In genomic region chr1:182539023-182539940, GRCm38 (mm10) we compare ENCODE assay signal across 8 mouse cellular contexts. TPM values are rescaled to one million over a fixed set of nuclear protein-coding genes. Genes with fewer than 3 reads are reported as not detected.
A peak's percentile ranks its signal among the peaks of the same experiment; 100 is the strongest.
DNase-seq lines count a peak whose midpoint lies in the region; ATAC-seq and TF ChIP-seq lines count a peak whose summit lies in the region.

No protein-coding gene starts in this region.

- peak; percentile 99 for TF ChIP-seq RAD21 in CH12.LX (IDR thresholded peaks at IDR 0.05; ENCODE audit: low read depth, low read length)

- no peaks in the 10 kb centered on the region for H3K36me3 ChIP-seq in CH12.LX (replicated peaks in 1 of 2; ENCODE audit: control insufficient read depth in 1 of 2, insufficient read depth in 1 of 2, low read length in 1 of 2)
- no peaks in the 10 kb centered on the region for H3K36me3 ChIP-seq in forebrain, embryonic 10.5 days (replicated peaks)
- no peaks in the 10 kb centered on the region for H3K36me3 ChIP-seq in heart, embryonic 16.5 days (ENCODE audit: control insufficient read depth, insufficient read depth)
- H3K36me3 ChIP-seq in liver, embryonic 12.5 days = no peaks in the 10 kb centered on the region
- H3K36me3 ChIP-seq in stomach, embryonic 16.5 days (ENCODE audit: control insufficient read depth, insufficient read depth, low read length) = no peaks in the 10 kb centered on the region

- no peaks in the 10 kb centered on the region for H3K27me3 ChIP-seq in CH12.LX (replicated peaks)
- H3K27me3 ChIP-seq in forebrain, embryonic 10.5 days (ENCODE audit: poor library complexity, severe bottlenecking) = no peaks in the 10 kb centered on the region; the same call in 1 of the 2 replicates
- no peaks in the 10 kb centered on the region for H3K27me3 ChIP-seq in heart, embryonic 16.5 days (ENCODE audit: control insufficient read depth, insufficient read depth, low read length)
- H3K27me3 ChIP-seq in liver, embryonic 12.5 days (replicated peaks) = no peaks in the 10 kb centered on the region
- no peaks in the 10 kb centered on the region; the same call in 1 of the 2 replicates for H3K27me3 ChIP-seq in stomach, embryonic 16.5 days (ENCODE audit: control insufficient read depth, insufficient read depth, low read length)

- dilution Hi-C loops in CH12.LX (cut with MboI; ENCODE audit: extremely low pct_ligation_motif_present, extremely low pct_unique_long_range_greater_than_20kb, low sequenced_read_pairs) = no loop called here

- H3K79me2 ChIP-seq in CH12.LX (replicated peaks; ENCODE audit: control insufficient read depth, extremely low read depth, insufficient read depth, poor library complexity, severe bottlenecking) = no peaks in the 10 kb centered on the region

- peak overlapping the region; percentile 36 to 54 (median 53) for H3K4me3 ChIP-seq in CH12.LX (replicated peaks in 1 of 3; ENCODE audit: low read depth in 2 of 3, low read length in 2 of 3, poor library complexity in 1 of 3)
- H3K4me3 ChIP-seq in forebrain, embryonic 10.5 days = peak overlapping the region; percentile 50
- H3K4me3 ChIP-seq in heart, embryonic 16.5 days (ENCODE audit: low read length) = peak overlapping the region; percentile 42
- peak overlapping the region; percentile 31 for H3K4me3 ChIP-seq in liver, embryonic 12.5 days
- H3K4me3 ChIP-seq in stomach, embryonic 16.5 days (replicated peaks; ENCODE audit: low read length) = peak overlapping the region; percentile 42

- no peak overlapping the region for H3K27ac ChIP-seq in CH12.LX (ENCODE audit: insufficient read depth, low read depth)
- H3K27ac ChIP-seq in forebrain, embryonic 10.5 days = peak overlapping the region; percentile 87
- 0 out of 2 replicates have a peak overlapping the region, but pooled peaks have one; percentile 14 for H3K27ac ChIP-seq in heart, embryonic 16.5 days (ENCODE audit: low read length)
- H3K27ac ChIP-seq in liver, embryonic 12.5 days = no peak overlapping the region
- H3K27ac ChIP-seq in stomach, embryonic 16.5 days (ENCODE audit: low read length) = peak overlapping the region; percentile 36; the same call in 1 of the 2 replicates

- peaks cover 4 to 5% of the 10 kb centered on the region in 2 experiments; a peak in 2 of 4 replicates for H3K4me1 ChIP-seq in CH12.LX (ENCODE audit: control insufficient read depth in 1 of 2, insufficient read depth in 2 of 2)
- H3K4me1 ChIP-seq in forebrain, embryonic 10.5 days = peaks cover 5% of the 10 kb centered on the region
- no peaks in the 10 kb centered on the region for H3K4me1 ChIP-seq in heart, embryonic 16.5 days (ENCODE audit: control insufficient read depth, insufficient read depth, low read length)
- peaks cover 4% of the 10 kb centered on the region; the same call in 1 of the 2 replicates for H3K4me1 ChIP-seq in liver, embryonic 12.5 days
- H3K4me1 ChIP-seq in stomach, embryonic 16.5 days (ENCODE audit: control insufficient read depth, insufficient read depth, low read length) = no peaks in the 10 kb centered on the region

- TF ChIP-seq CTCF in CH12.LX (conservative IDR thresholded peaks at IDR 0.05 in 1 of 2, IDR thresholded peaks at IDR 0.05 in 1 of 2; ENCODE audit: low read depth in 2 of 2, low read length in 2 of 2) = peak; percentile 12 to 97; a peak in 2 of 4 replicates

- WGBS in forebrain, embryonic 10.5 days = 17% methylated on average over 9 of the region's 9 CpGs
- WGBS in heart, embryonic 16.5 days = 21% methylated on average over 9 of the region's 9 CpGs
- WGBS in liver, embryonic 12.5 days (ENCODE audit: insufficient replicate concordance) = 16% methylated on average over 9 of the region's 9 CpGs
- 18% methylated on average over 9 of the region's 9 CpGs for WGBS in stomach, embryonic 16.5 days

- TF ChIP-seq POLR2A in CH12.LX (IDR thresholded peaks at IDR 0.05; ENCODE audit: low read depth, low read length) = peak; percentile 43

- in situ Hi-C loops in CH12.LX (cut with MboI; ENCODE audit: low pct_ligation_motif_present, low pct_unique_long_range_greater_than_20kb, low sequenced_read_pairs) = loop anchor here (5.0 kb wide), 1 partner anchor 47 kb away; no protein-coding TSS in a partner anchor

- no peaks in the 10 kb centered on the region for H3K9me3 ChIP-seq in CH12.LX (replicated peaks; ENCODE audit: low read length)
- H3K9me3 ChIP-seq in forebrain, embryonic 10.5 days = no peaks in the 10 kb centered on the region
- no peaks in the 10 kb centered on the region for H3K9me3 ChIP-seq in heart, embryonic 16.5 days (replicated peaks; ENCODE audit: control insufficient read depth, low read length)
- no peaks in the 10 kb centered on the region for H3K9me3 ChIP-seq in liver, embryonic 12.5 days (replicated peaks)
- no peaks in the 10 kb centered on the region for H3K9me3 ChIP-seq in stomach, embryonic 16.5 days (replicated peaks; ENCODE audit: control insufficient read depth, low read length)

- peak overlapping the region; percentile 50 for H3K9ac ChIP-seq in CH12.LX (ENCODE audit: insufficient read depth, low read depth)
- H3K9ac ChIP-seq in heart, embryonic 16.5 days (ENCODE audit: low read length) = peak overlapping the region; percentile 72
- peak overlapping the region; percentile 53; the same call in 1 of the 2 replicates for H3K9ac ChIP-seq in liver, embryonic 12.5 days
- H3K9ac ChIP-seq in stomach, embryonic 16.5 days (ENCODE audit: low read length) = peak overlapping the region; percentile 77

- TF ChIP-seq EP300 in CH12.LX (IDR thresholded peaks at IDR 0.05; ENCODE audit: low read length) = no peak

- peak; percentile 88 for DNase-seq in CH12.LX (ENCODE audit: extremely low read depth)
- peak; percentile 13 for DNase-seq in c-Kit-negative CD71-positive TER-119-positive erythroid progenitor cells, embryonic 14.5 days (ENCODE audit: low read depth, low spot score)
- peak; percentile 65 for DNase-seq in forebrain, embryonic 10.5 days (ENCODE audit: extremely low spot score, low spot score)
- peak; percentile 87 for DNase-seq in kidney, postnatal 14 days
- DNase-seq in naive thymus-derived CD4-positive, alpha-beta T cell, adult 2 months (ENCODE audit: low read depth) = peak; percentile 92

- ATAC-seq in heart, embryonic 16.5 days (replicated peaks; ENCODE audit: extremely low read depth, insufficient read depth, low FRiP score) = peak; percentile 81
- ATAC-seq in liver, embryonic 12.5 days = 0 out of 2 replicates have a peak, but pooled peaks have one; percentile 46
- ATAC-seq in stomach, embryonic 16.5 days (ENCODE audit: insufficient read depth, low FRiP score) = peak; percentile 73; the same call in 1 of the 2 replicates

- H3K4me2 ChIP-seq in CH12.LX (ENCODE audit: insufficient read depth, low read depth, poor library complexity, severe bottlenecking) = peak overlapping the region; percentile 68
- H3K4me2 ChIP-seq in heart, embryonic 16.5 days (ENCODE audit: low read depth, low read length) = peak overlapping the region; percentile 74
- H3K4me2 ChIP-seq in liver, embryonic 12.5 days = peak overlapping the region; percentile 58
- peak overlapping the region; percentile 68 for H3K4me2 ChIP-seq in stomach, embryonic 16.5 days (ENCODE audit: low read depth, low read length)

TF ChIP-seq in CH12.LX, 34 proteins besides CTCF, POLR2A, EP300 and RAD21 (continues in another document):
- peak; percentile 87 for TF ChIP-seq JUN (IDR thresholded peaks at IDR 0.05; ENCODE audit: insufficient read depth, low read depth, low read length)
- no peak for TF ChIP-seq GABPA (IDR thresholded peaks at IDR 0.05; ENCODE audit: insufficient replicate concordance, low read depth, low read length)
- TF ChIP-seq PAX5 (IDR thresholded peaks at IDR 0.05; ENCODE audit: low read length) = no peak
- peak; percentile 90 for TF ChIP-seq SMC3 (IDR thresholded peaks at IDR 0.05; ENCODE audit: low read depth, low read length)
- 0 out of 2 replicates have a peak, but pooled peaks have one; percentile 8 for TF ChIP-seq TCF12 (IDR thresholded peaks at IDR 0.05; ENCODE audit: low read depth, low read length)
- TF ChIP-seq IRF4 (IDR thresholded peaks at IDR 0.05; ENCODE audit: low read depth, low read length) = peak; percentile 80
- TF ChIP-seq RCOR1 (conservative IDR thresholded peaks at IDR 0.05; ENCODE audit: low read depth, low read length) = no peak
- TF ChIP-seq MAFK (IDR thresholded peaks at IDR 0.05; ENCODE audit: insufficient replicate concordance, low read length) = no peak
- TF ChIP-seq ZMIZ1 (IDR thresholded peaks at IDR 0.05; ENCODE audit: low read depth, low read length) = no peak
- TF ChIP-seq UBTF (IDR thresholded peaks at IDR 0.05; ENCODE audit: low read depth, low read length) = no peak
- TF ChIP-seq NELFE (IDR thresholded peaks at IDR 0.05; ENCODE audit: low read depth, low read length) = peak; percentile 35; the same call in 1 of the 2 replicates
- no peak for TF ChIP-seq MAX (IDR thresholded peaks at IDR 0.05; ENCODE audit: low read length)
- TF ChIP-seq CHD2 (IDR thresholded peaks at IDR 0.05; ENCODE audit: low read length) = 0 out of 2 replicates have a peak, but pooled peaks have one; percentile 47
- no peak for TF ChIP-seq KAT2A (IDR thresholded peaks at IDR 0.05; ENCODE audit: insufficient replicate concordance, low read length)
- no peak for TF ChIP-seq SIN3A (IDR thresholded peaks at IDR 0.05; ENCODE audit: low read length)
- TF ChIP-seq MYC (IDR thresholded peaks at IDR 0.05; ENCODE audit: low read depth, low read length) = peak; percentile 41; the same call in 1 of the 2 replicates
- no peak for TF ChIP-seq USF2 (conservative IDR thresholded peaks at IDR 0.05; ENCODE audit: low read depth, low read length)
- TF ChIP-seq MAZ (IDR thresholded peaks at IDR 0.05; ENCODE audit: low read depth, low read length) = no peak

RNA-seq across cellular contexts. Expression of gene Capn2, which starts 21.9 kb away (rescaled TPM):
- total RNA-seq in CH12.LX (2012; rRNA removed) = 25.9 and 28.1 TPM in 2 replicates
- 10.9 and 12.5 TPM in 2 replicates for total RNA-seq in CH12.LX (2014; rRNA removed)
- polyA plus RNA-seq in CH12.LX (2012; ENCODE audit: insufficient read length, low read depth) = 14.2 and 15.0 TPM in 2 replicates
- 71.5 and 71.8 TPM in 2 replicates for polyA plus RNA-seq in forebrain, embryonic 10.5 days (2016; fragmentation: Nextera tagmentation; extraction: Ambion mirVana)
- 91.1 and 91.7 TPM in 2 replicates for polyA plus RNA-seq in heart, embryonic 16.5 days (2015; fragmentation: Nextera tagmentation; extraction: Ambion mirVana)
- 35.4 and 36.6 TPM in 2 replicates for polyA plus RNA-seq in liver, embryonic 12.5 days (2016; fragmentation: Nextera tagmentation; extraction: Ambion mirVana)
- 127 and 139 TPM in 2 replicates for polyA plus RNA-seq in stomach, embryonic 16.5 days (2015; fragmentation: Nextera tagmentation; extraction: Ambion mirVana)

RNA-seq across cellular contexts. Expression of gene Capn8, which starts 25.5 kb away (rescaled TPM):
- total RNA-seq in CH12.LX (2012; rRNA removed) = not detected in 2 replicates
- not detected in 2 replicates for total RNA-seq in CH12.LX (2014; rRNA removed)
- not detected in 2 replicates for polyA plus RNA-seq in CH12.LX (2012; ENCODE audit: insufficient read length, low read depth)
- not detected in 2 replicates for polyA plus RNA-seq in forebrain, embryonic 10.5 days (2016; fragmentation: Nextera tagmentation; extraction: Ambion mirVana)
- polyA plus RNA-seq in heart, embryonic 16.5 days (2015; fragmentation: Nextera tagmentation; extraction: Ambion mirVana) = not detected in 2 replicates
- polyA plus RNA-seq in liver, embryonic 12.5 days (2016; fragmentation: Nextera tagmentation; extraction: Ambion mirVana) = not detected in 2 replicates
- polyA plus RNA-seq in stomach, embryonic 16.5 days (2015; fragmentation: Nextera tagmentation; extraction: Ambion mirVana) = 3.3 and 4.9 TPM in 2 replicates

Comparison
In these comparisons a context has a peak if more than half of its experiments do, and no peak if none do; other contexts are left out.
1. DNase-seq: peak in every context shown above with its lines; median percentile 92 in naive thymus-derived CD4-positive, alpha-beta T cell, adult 2 months; 88 in CH12.LX; 87 in kidney, postnatal 14 days; 65 in forebrain, embryonic 10.5 days; 13 in c-Kit-negative CD71-positive TER-119-positive erythroid progenitor cells, embryonic 14.5 days.
2. H3K27ac ChIP-seq: peak in forebrain, embryonic 10.5 days (single experiment), heart, embryonic 16.5 days (single experiment) and stomach, embryonic 16.5 days (single experiment); none in CH12.LX (single experiment) and liver, embryonic 12.5 days (single experiment).
3. Peak in every context shown above with its lines, with median percentiles within 50 percentile points of each other: H3K4me2 ChIP-seq, H3K4me3 ChIP-seq, H3K9ac ChIP-seq and ATAC-seq.